Mouse (Mus musculus) embryo, embryonic 11.5 days (tissue): ENCODE measurements around the gene Taf1b.
"Not testable (repeated sequence)": the region's sequence is repeated elsewhere in the genome, so short reads cannot be mapped to it uniquely, and the experiment has no call there.

Experiments
- DNase-seq: peaks from one replicate; pipeline ENCODE4 v3.0.0-alpha.2; 2012; ENCODE audit warnings: low read depth, low spot score

Taf1b gene

DNA sequence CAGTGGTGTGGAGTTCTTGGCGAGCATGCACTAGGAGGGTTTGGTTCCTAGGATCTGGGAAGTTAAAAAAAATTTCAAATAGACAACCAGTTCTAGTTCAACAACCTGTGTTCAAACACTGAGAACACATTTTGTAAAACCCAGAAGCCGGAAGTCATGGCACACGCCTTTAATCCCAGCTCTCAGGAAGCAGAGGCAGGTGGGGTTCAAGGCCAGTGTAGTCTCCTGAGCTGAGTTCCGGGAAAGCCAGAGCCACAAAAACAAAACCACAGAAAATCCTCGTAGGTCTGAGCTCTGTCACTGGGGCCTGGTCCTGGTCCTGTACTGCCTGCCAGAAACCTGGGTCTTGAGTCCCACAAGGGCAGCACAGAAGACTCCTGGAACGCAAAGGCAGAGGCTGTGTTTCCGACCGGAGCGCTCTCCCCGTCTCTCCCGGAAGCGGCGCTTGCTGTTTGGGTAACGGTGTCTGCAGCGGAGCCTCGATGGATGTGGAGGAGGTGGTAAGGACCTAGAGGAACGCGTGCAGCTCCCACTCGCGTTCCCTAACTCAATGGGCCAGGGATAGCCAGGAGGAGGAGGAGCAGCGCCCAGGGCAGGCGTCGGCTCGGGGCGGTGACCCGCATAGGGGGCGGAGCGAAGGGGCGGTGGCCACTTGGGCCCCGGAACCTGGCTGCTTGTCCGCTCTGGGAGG, at the start of gene Taf1b:
Gene Taf1b, plus strand, starts transcription at position 210 of the 691 bp plus-strand sequence.
- peak; percentile 72 for DNase-seq

DNA sequence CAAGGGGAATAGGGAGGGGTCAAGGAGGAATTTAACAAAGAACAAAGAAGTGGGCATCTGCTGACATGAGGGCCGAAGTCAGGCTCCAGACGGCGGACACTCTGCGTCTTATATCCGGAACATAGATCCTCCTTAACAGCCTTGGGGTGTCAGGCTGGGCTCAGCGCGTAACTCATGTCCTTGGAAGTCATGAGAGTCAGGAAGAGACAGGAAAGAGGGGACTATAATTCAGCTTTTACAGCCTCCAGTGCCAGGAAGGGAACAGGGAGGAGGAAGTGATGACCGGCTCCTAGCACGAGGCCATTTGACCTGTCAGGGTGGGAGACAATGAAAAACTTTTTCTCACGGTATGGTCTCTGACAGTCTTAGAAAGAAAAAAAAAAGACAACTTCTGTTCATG, 37.8 kb upstream of the Taf1b start:
- DNase-seq, result no peak

DNA sequence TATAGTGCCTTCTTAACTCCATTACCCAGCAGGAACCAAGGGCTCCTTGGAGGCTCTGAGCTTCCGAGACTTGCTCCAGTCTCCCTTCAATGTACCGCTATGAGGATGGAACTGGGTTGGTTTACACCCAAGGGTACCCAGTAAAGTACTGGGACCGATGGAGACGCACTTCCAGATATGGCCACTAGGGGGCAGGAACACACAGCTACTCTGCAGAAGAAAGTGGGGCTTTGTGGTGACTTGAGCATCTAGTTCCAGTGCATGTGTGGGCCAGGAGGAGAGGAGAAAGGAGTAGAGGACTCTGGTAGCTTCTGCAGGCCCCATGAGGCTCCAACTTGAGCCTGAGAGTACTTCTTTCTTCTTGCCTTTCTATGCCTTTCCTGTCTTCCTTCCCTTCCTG, 36.0 kb upstream of the Taf1b start:
- not testable (repeated sequence) for DNase-seq

DNA sequence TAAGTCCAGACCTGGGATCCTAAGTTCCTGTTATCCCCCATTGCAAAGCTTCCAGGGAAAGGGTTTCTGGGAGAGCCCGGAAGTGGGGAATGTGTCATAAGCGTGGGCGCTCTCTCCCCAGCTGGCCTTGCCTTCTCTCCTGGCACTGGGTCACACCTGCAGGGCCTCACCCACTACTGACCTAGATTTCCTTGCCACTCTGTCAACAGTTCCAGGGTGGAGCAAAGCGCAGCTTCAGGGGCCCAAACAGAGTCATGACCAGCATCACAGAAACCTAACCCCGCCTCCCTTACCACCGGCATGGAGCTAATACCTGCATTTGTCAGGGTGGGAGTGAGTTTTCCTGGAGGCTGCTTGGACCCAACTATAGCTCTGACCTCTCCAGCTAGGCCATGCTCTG, 34.7 kb upstream of the Taf1b start:
- DNase-seq, result not testable (repeated sequence)

DNA sequence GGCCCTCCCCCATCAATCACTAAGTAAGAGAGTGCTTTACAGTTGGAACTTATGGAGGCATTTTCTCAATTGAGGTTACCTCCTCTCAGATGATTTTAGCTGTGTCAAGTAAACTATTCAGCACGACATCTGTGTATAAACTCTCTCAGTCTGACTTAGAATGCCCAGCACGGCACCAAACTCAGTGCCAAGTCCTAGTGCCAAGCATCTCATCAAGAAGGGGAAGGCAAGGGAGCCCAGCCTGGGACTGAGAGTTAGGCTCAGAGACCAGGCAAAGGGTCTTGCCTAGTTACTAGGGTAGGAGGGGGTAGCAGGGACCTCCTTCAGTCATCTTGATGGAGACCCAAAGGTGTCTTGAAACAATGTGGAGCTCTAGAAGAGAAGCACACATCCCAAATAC, 29.2 kb upstream of the Taf1b start:
- DNase-seq, result no peak

DNA sequence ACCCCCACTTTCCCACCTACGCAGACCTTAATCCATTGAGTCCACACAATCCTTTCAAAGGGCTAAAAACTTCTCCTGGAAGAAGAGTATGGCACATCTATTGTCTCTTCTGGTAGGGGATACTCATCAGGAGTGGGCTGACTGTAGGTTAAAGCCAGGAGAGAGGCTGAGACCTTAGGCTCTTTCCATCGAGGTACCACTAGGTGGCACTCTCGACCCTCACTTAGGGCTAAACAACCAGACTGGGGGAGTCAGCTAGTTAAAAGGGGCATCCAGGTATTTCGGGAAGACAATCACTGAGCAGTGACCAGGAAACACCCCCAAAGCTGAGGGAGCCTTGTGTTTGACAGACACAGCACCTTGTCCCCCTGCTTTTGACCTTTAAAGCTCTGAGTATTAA, 27.2 kb upstream of the Taf1b start:
- peak; percentile 43 for DNase-seq

DNA sequence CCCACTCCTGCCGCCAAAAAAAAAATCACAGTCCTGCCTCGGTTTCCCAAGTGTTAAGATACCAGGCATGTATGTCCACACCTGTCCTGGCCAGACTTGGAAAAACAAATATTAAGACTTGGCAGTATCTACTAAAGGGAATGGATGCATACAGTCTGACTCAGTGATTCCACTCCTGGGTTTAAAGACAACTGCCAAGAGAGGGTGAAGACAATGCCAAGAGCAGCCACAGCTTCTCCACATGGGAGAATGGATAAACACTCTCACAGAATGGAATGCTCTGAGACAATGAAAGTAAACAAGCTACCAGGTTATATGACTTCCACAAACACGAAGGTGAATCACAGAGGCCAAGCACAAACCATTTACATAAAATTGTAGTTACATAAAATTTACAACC, 24.9 kb upstream of the Taf1b start:
- DNase-seq, result no peak

DNA sequence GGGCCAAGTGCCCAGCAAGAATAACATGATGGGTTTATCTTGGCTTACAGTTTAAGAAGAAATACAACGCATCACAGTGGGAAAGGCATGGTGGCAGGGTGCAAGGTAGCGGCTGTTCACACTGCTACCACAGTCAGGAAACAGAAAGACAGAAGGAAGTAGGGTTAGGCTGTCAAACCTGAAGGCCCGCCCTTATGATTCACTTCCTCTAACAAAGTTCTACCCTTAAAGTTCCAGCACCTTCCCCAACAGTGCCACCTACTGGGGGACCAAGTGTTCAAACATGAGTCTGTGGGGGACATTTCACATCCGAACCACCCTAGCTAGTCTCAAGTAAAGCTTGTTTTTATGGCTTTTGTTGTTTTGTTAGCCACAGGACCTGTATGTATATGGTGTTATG, 13.2 kb upstream of the Taf1b start:
- DNase-seq, result no peak

DNA sequence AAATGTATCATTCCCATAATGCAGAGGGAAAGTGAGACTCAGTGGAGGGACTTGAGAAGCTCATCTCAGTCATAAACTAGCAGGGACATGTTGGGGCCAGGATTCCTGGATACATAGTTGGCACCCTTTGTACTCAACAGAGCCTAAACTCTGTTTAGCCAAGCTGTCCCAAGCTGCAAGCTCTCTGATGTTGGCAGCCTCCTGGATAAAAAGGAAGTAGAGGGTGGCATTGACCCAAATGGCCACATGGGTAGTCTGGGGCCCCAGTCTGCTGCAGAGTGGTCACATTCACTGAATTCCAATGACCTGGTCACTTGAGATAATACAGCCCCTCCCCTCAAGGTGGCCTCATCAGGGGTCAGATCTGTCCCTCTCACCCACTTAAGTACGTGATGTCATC, 11.3 kb upstream of the Taf1b start:
- no peak for DNase-seq

DNA sequence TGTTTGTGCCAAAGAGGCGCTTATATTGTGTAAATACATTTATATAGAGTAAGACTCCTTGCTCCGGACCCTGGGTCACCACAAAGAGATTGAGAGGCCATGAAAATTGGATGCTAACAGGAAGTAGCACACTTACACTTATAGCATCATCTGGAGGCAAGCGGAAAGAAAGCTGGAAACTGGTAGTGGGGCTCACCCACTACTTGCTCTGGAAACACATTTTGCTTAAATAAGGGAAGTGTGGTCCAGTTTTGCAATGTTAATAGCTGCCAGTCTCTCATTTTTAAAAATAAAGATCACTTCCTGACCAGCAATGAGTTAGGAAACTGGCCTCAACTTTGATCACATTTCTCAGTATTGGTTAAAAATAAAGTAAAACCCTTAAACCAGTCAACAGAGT, 5.7 kb upstream of the Taf1b start:
- DNase-seq, result not testable (repeated sequence)

DNA sequence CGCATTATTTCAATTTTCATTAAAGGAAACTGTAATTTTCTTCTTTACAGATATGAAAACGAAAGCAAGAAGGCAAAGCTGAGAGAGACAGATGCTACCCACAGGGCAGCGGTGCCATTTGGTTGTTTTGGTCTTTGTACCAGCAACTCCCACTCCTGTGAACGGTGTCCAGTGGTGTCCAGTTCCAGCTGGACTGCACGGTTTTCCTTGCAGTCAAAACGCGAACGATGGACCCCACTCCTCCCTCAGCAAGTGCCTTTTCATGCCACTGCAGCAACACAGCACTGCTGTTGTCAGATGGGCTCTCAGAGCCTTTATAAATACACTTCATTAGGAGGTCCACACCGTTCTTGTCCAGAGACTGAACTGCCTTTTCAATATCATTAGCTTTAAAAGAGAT, 5.1 kb upstream of the Taf1b start:
- no peak for DNase-seq

DNA sequence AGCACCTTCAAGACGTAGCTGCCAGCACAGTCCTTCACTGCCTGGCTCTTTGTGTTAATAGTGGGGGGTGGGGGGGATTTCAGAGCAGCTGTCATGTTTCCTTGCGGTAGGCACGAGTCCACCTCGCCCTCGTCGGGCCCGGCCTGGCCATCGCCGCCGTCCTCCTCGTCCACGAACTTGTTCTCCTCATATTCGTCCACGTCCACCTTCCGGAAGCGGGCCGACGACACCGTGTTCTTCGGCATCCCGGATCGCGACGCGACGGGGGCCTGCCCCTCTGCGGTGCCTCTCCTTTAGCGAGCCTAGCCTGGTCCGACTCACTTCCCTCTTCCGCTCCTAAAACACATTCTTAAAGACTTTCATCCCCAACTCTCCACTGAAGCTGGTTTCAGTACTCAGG, 4.7 kb upstream of the Taf1b start:
- no peak for DNase-seq

DNA sequence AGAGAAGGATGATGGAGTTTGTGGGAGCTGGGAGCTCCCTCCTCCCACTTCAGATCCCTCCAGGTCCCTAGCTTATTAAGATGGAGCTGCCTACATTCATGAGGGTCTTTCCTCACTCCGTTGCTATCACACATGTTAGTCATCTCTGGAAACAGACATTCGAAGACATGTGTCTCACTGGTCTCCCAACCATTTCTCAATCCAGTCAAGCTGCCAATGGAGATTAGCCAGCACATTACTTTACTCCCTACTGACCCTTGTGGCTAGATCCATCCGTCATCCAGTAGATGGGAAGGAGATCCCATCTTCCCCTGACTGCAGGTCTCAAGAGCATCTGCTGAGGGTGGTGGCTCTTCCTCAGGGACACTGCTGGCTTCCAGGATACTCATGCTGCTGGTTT, 3.4 kb upstream of the Taf1b start:
- not testable (repeated sequence) for DNase-seq

DNA sequence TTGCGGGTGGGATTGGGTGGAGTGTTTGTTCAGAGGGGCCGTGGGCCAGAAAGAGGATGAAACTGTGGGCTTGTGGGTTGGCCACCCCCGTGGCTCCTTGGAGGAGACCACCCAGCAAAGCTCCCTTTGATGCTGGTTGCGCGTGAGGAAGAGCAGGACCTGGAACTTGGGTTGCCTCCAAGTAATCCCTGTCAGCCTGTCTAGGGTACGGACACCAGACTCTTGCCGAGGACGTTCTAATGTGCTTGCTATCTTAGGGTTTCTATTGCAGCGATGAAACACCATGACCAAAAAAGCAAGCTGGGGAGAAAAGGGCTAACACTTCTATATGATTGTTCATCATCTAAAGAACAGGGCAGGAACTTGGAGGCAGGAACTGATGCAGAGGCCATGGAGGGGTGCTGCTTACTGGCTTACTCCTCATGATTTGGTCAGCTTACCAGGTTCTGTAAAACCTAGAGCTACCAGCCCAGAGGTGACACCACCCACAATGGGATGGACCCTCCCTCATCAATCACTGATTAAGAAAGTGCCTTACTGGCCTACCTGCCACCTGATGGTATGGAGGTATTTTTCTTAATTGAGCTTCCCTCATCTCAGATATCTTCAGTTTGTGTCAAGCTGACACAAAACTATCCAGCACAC, 804 bp downstream of the Taf1b start:
- DNase-seq, result peak; percentile 2

DNA sequence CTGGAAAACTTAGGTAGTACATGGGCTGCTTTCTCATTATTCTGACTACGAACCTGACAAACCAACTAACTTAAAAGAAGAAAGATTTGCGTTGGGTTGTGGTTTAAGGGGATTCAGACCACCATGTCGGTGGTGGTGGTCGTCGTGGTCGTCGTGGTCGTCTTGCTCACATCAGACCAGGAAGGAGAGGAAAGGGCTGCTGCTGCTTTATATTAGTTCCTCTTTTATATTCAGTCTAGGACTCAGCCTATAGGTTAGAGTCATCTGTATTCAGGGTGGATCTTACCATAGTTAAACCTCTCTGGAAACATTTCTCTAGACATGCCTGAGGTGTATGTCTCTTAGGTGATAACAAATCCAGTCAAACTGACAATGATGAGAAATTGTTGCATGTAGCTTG, 19.0 kb downstream of the Taf1b start:
- no peak for DNase-seq

DNA sequence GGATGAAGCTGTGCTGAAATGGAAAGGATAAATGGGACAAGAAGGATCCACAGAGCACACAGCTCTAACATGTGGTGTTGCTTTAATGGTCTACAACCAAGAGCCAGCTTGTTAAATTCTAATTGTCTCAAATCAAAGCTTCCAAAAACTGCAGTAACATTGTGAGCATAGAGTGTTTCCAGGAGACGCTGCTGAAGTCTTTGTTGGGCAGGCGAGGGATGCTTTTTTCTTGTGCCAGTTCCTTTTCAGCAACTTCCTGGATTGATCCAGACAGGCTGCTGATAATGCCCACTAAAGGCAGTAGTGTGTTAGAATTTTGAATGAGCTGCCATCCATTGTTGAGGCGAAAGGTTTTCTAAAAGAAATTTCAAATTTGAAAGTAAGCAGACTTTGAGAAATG, 22.9 kb downstream of the Taf1b start:
- no peak for DNase-seq

DNA sequence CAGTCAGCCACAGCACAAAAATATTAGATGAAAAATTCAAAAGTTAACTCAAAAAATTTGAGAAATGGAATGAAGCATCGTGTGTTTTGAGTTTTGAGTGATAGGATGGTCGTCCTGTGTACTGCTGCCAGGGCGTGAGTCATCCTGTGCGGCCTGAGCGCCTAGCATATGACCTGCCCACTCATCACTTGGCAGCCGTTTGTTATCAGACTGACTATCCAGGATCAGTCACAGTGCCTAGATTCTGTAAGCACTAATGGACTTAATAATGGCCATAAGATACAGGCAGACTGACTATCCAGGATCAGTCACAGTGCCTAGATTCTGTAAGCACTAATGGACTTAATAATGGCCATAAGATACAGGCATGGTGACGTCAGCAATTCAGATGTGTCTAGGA, 26.9 kb downstream of the Taf1b start:
- DNase-seq, result not testable (repeated sequence)

DNA sequence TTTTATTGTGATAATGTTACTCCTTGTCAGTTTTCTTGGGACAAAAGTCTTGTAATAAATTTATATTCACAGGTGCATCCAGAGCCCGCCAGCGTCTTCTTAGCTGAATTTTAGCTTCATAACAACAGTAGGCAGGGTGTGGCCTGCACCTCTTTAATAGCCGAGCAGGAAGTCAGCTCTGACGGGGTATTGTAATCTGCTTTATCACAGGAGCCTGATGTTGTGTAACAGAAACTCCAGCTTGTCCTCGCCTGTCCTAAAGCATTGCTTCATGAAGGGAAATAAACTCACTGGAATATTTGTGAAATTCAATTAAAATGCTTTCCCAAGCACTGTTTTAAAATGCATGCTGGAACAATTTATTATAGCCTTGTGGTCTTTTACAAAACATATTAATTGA, 38.2 kb downstream of the Taf1b start:
- no peak for DNase-seq

DNA sequence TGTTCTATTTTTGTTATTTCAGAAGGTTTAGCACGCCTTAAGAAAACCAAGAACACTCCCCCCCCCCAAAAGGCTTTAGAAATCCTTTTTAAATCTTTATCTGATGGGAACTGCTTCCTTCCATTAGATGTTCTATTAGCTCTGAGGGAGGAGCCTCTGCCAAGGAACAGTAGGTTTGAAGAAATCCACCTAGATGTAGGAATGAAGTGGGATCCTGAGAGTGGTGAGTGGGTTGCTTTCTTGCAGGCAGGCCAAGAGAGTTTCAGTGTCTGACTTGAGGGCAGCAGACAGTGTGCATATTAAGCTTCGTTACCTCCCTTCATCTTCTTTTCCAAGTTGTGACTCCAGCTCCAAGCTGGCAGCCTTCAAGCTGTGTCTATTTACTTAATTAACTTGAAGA, 39.0 kb downstream of the Taf1b start:
- no peak for DNase-seq

DNA sequence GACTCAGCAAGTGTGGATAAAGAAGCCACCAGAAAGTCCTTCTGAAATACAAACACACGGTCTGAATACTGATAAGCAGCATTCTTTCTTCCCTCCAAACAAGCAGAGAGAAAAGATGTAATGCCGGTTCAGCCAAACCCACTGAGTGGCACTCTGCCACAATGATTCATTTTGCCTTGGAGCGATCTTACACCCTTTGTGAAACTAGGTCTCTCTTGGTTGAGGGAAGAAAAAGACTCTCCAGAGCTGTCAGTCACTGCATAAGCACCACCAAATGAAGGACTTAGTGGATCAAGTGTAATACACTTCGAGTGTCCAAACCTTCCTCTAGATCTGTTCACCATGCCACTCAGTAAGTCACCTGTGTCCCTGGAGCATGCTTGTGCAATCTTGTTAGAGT, 39.8 kb downstream of the Taf1b start:
- DNase-seq, result no peak

DNA sequence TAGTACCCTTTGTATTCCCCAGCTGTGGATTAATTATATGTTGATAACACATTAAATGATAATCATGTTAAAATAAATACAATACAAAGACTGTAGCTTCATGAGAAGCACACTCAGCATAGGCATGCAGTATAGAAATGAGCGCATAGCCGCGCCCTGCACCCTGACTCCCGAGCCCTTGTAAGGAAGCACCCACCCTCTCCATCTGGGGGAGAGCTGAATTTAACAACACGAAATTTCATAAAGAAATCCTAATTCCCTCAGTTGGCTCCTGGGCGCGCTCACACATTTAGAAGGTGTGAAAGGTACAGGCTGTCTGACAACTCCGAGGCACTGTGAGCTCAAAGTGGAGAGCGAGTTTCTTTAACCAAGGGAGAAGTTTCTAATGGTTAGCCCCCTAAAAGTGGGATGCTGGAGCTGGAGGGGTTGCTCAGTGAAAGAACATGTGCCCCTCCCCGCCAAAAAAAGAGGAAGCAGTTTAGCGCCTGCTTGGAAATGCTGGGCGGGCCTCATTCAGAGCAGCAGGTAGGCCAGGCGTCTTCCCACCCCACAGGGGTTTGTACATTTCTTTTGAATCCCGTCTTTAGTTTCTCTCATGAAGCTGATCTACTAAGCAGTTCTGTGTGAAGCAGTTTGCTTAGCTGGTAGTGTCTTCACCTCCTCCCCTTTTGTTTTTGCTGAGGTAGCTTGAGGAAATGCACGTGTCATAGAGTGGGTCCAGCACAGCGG, 43.4 kb downstream of the Taf1b start:
- no peak for DNase-seq

DNA sequence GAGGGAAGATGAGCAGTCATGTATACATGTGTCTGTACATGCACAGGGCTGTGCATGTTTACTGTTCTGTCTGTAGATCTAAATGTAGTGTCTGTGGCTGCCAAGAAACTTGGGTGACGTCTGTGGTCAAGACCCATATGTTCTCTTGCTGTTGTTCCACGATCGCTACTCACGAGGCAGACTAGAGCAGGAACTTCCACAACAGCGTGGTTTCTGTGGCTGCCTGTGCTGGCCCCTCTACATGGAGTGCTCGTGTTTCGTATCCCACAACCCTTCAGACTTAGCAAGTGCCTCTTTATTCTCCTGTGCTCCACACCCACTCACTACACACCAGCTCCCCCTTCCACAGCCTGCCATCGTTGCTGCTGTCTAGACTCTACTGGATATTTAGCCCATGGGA, 49.5 kb downstream of the Taf1b start:
- DNase-seq, result no peak

DNA sequence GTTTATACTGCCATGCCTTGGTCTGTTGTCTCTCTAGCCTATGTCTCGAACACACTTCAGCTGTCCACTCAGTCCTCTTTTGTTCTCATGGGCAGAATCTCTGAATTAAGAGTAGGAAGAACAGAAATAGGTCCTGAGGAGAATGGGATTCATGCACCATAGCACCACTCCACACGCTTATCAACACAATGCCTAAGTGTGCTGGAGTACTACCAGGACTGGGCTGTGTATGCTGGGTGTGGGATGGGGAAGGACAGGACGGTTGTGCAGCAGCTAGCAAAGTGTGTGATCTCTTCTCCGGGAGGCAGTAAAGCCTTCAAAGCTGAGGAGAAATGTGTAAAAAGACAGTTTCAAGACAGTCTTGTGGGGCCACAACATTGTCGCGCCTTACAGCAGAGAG, 50.7 kb downstream of the Taf1b start:
- no peak for DNase-seq
